Mouse (Mus musculus) liver, embryonic 16.5 days (tissue): ENCODE data around the gene Krt222. TPM values are rescaled to one million over a fixed set of nuclear protein-coding genes. Genes with fewer than 3 reads are reported as not detected.

Experiments used
- ATAC-seq: fragments of 200-750 bp; cut with Nextera tagmentation; 2 replicates; pipeline ENCODE4 v1.8.0; 2017; ENCODE audit warnings: low read depth, mild to moderate bottlenecking, moderate number of reproducible peaks, moderate library complexity
- H3K27ac ChIP-seq: fragments of 300-500 bp; sonication (generic); 2 replicates; pipeline ENCODE4 v1.5.1; 2014; ENCODE audit warnings: mild to moderate bottlenecking, low read length
- H3K27me3 ChIP-seq: fragments of 300-500 bp; sonication (generic); 2 replicates; pipeline ENCODE4 v1.6.1; 2014; ENCODE audit warnings: low read depth, low read length, mixed read lengths; ENCODE audit not compliant: control insufficient read depth, insufficient read depth
- H3K36me3 ChIP-seq: fragments of 300-500 bp; sonication (generic); 2 replicates; pipeline ENCODE4 v1.6.1; 2014; ENCODE audit warnings: mild to moderate bottlenecking; ENCODE audit not compliant: control insufficient read depth, insufficient read depth
- H3K4me1 ChIP-seq: fragments of 300-500 bp; sonication (generic); 2 replicates; pipeline ENCODE4 v1.6.1; 2014; ENCODE audit warnings: low read depth, low read length, mixed read lengths; ENCODE audit not compliant: control insufficient read depth
- H3K4me2 ChIP-seq: fragments of 300-500 bp; sonication (generic); 2 replicates; pipeline ENCODE4 v1.6.1; 2014; ENCODE audit warnings: low read depth, low read length, mixed read lengths
- H3K4me3 ChIP-seq: fragments of 300-500 bp; sonication (generic); 2 replicates; pipeline ENCODE4 v1.5.1; 2014; ENCODE audit warnings: low read depth, mild to moderate bottlenecking, low read length
- H3K9ac ChIP-seq: fragments of 300-500 bp; sonication (generic); 2 replicates; pipeline ENCODE4 v1.6.1; 2014; ENCODE audit warnings: low read depth, low read length
- H3K9me3 ChIP-seq: fragments of 300-500 bp; sonication (generic); replicated peaks from 2 replicates; pipeline ENCODE4 v1.6.1; 2016; ENCODE audit warnings: low read length; ENCODE audit not compliant: control insufficient read depth
- WGBS: fragments of 180-500 bp; shearing (Covaris S2); extraction: QIAGEN DNeasy Blood & Tissue Kit; methylation state at CpG from one replicate; pipeline ENCODE4 v1.1.7; 2014; ENCODE audit not compliant: insufficient replicate concordance; 5-methylcytosine and 5-hydroxymethylcytosine counted together
- polyA plus RNA-seq: library from polyadenylated mRNA; unstranded; fragments of >200 nt; fragmentation: Nextera tagmentation; extraction: Ambion mirVana; gene quantifications from 2 replicates; pipeline ENCODE4 v1.2.1, GENCODE M21; 2015

The Krt222 gene
- polyA plus RNA-seq = 0.13 and 0.31 TPM in 2 replicates

DNA sequence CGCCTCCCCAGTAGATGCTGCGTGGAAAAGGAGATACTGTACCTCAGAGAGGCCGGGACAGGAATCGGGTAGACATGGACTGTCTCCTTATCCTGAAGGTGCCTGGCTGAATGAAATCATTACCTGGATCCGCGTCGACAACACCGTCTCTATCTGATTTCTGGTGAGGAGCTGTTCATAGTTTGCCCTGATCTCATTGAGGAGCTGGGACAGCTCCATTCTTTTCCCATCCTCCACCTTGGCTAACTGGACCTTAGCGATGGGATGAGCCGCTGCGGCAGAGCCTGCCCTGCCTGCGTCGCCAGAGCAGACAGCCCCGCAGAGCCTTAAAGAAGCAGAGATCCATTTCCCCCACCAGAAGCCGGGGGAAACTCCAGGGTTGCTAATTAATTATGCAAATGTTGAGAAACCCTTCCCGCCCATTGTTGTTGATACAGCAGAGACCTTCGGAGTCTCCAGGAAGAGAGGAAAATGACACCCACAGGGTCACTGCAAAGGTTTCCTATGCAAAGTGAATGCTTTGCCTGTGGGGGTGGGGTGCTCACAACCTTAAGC, at the start of gene Krt222:
Gene Krt222 (minus strand): TSS at position 266 of the 555 bp plus-strand sequence.
- no peak for ATAC-seq
- H3K27me3 ChIP-seq = no peaks in the 10 kb centered on the region; the same call in 1 of the 2 replicates
- H3K4me3 ChIP-seq = peak within 1 kb of the TSS; percentile 7; the same call in 1 of the 2 replicates
- no peak within 1 kb of the TSS for H3K9ac ChIP-seq
- H3K36me3 ChIP-seq = no peaks in the 10 kb centered on the region
- H3K4me2 ChIP-seq = peak within 1 kb of the TSS; percentile 25
- no peaks in the 10 kb centered on the region for H3K9me3 ChIP-seq
- H3K4me1 ChIP-seq = no peaks in the 10 kb centered on the region
- WGBS = 12% methylated on average over 17 of the region's 17 CpGs
- H3K27ac ChIP-seq = no peak within 1 kb of the TSS

DNA sequence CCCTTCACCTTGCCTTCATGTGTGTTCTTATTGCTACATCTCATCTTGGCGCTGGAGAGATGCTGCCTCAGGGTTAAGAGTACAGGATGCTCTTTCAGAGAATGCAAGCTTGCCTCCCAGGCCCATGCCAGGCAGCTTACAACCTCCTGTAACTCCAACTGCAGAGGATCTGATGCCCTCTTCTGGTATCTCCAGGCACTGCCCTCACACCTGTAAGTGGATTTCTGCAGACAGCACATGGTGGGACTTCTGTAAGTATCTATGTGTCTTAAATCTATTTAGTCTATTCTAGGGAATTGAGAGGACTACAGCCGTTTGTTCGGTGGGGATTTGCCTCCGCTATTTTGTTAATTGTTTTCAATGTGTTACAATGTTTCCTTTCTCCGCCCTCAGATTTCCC, 49.0 kb upstream of the Krt222 start:
- 53% methylated on average over 5 of the region's 5 CpGs for WGBS
- Histone ChIP-seq H3K36me3 (no peaks in the 10 kb centered on the region), H3K9ac (no peak overlapping the region), H3K9me3 (no peaks in the 10 kb centered on the region), H3K4me1 (no peaks in the 10 kb centered on the region), H3K27ac (no peak overlapping the region), H3K4me2 (no peak overlapping the region), H3K4me3 (no peak overlapping the region), H3K27me3 (no peaks in the 10 kb centered on the region)
- ATAC-seq = no peak

- no peak within 1 kb of the TSS for H3K27ac ChIP-seq
- no peak within 1 kb of the TSS for H3K4me2 ChIP-seq
These were observed 41.0 kb upstream of the Krt222 start, which contains the start of gene Krt24 for GRCm38 (mm10) chr11:99284833-99285312. Krt24 (minus strand) TSS chr11:99285262.

GRCm38 (mm10) chr11:99284011-99284410, 40.1 kb upstream of the Krt222 start:
- no peak overlapping the region for H3K4me2 ChIP-seq
- no peaks in the 10 kb centered on the region for H3K9me3 ChIP-seq
- H3K36me3 ChIP-seq = no peaks in the 10 kb centered on the region
- H3K4me1 ChIP-seq = no peaks in the 10 kb centered on the region
- 65% methylated on average over 5 of the region's 5 CpGs for WGBS
- no peak overlapping the region for H3K9ac ChIP-seq
- H3K27ac ChIP-seq = no peak overlapping the region
- ATAC-seq = no peak
- H3K27me3 ChIP-seq = no peaks in the 10 kb centered on the region; the same call in 1 of the 2 replicates
- H3K4me3 ChIP-seq = no peak overlapping the region

More at GRCm38 (mm10) chr11:99284833-99285312, 41.0 kb upstream of the Krt222 start, which contains the start of gene Krt24:
- Histone ChIP-seq H3K4me1 (no peaks in the 10 kb centered on the region), H3K36me3 (no peaks in the 10 kb centered on the region), H3K27me3 (no peaks in the 10 kb centered on the region; the same call in 1 of the 2 replicates), H3K4me3 (no peak within 1 kb of the TSS), H3K9me3 (no peaks in the 10 kb centered on the region), H3K9ac (no peak within 1 kb of the TSS)
- ATAC-seq = no peak
- 49% methylated on average over 11 of the region's 11 CpGs for WGBS

GRCm38 (mm10) chr11:99283334-99283733, 39.4 kb upstream of the Krt222 start:
- 30% methylated on average over 4 of the region's 4 CpGs for WGBS
- Histone ChIP-seq H3K4me2 (no peak overlapping the region), H3K27ac (no peak overlapping the region), H3K9ac (no peak overlapping the region), H3K4me3 (no peak overlapping the region), H3K4me1 (no peaks in the 10 kb centered on the region), H3K36me3 (no peaks in the 10 kb centered on the region), H3K27me3 (no peaks in the 10 kb centered on the region; the same call in 1 of the 2 replicates), H3K9me3 (no peaks in the 10 kb centered on the region)
- no peak for ATAC-seq

- no peak overlapping the region for H3K4me3 ChIP-seq
- no peaks in the 10 kb centered on the region for H3K9me3 ChIP-seq
- no peak for ATAC-seq
- H3K4me2 ChIP-seq = no peak overlapping the region
- H3K4me1 ChIP-seq = no peaks in the 10 kb centered on the region
- WGBS = 75% methylated on average over 9 of the region's 9 CpGs
- no peaks in the 10 kb centered on the region; the same call in 1 of the 2 replicates for H3K27me3 ChIP-seq
- no peak overlapping the region for H3K9ac ChIP-seq
- H3K36me3 ChIP-seq = no peaks in the 10 kb centered on the region
- H3K27ac ChIP-seq = no peak overlapping the region
These were observed 37.2 kb upstream of the Krt222 start for GRCm38 (mm10) chr11:99281116-99281515.

DNA sequence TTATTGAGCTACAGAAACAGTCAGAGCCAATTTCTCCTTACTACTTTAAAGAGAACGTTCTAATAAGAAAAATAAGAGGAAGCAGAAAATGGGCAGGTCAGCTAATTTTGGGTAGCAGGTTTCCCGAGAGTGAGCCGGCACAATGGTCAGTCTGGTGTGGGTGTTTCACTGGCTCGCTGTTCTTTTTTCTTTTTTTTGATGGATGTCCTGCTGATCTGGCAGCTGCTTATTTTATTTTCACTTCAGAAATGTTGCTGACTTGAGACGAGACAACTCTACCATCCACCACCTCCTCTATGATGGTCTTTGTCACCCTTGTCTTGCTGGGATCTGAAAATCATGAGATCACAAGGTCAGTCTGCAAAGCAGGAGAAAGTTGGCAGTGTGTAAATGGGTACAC, 36.1 kb upstream of the Krt222 start:
- Histone ChIP-seq H3K27me3 (no peaks in the 10 kb centered on the region; the same call in 1 of the 2 replicates), H3K36me3 (no peaks in the 10 kb centered on the region), H3K4me3 (no peak overlapping the region), H3K9me3 (no peaks in the 10 kb centered on the region), H3K9ac (no peak overlapping the region), H3K4me2 (no peak overlapping the region), H3K4me1 (no peaks in the 10 kb centered on the region), H3K27ac (no peak overlapping the region)
- ATAC-seq = no peak
- 39% methylated on average over 5 of the region's 5 CpGs for WGBS

- ATAC-seq = no peak
- no peaks in the 10 kb centered on the region for H3K36me3 ChIP-seq
- no peaks in the 10 kb centered on the region for H3K9me3 ChIP-seq
- no peak overlapping the region for H3K4me3 ChIP-seq
- H3K27ac ChIP-seq = no peak overlapping the region
- 45% methylated on average over 7 of the region's 7 CpGs for whole genome bisulfite sequencing
- no peaks in the 10 kb centered on the region for H3K4me1 ChIP-seq
- H3K4me2 ChIP-seq = no peak overlapping the region
- no peak overlapping the region for H3K9ac ChIP-seq
- H3K27me3 ChIP-seq = no peaks in the 10 kb centered on the region
These were observed 32.9 kb upstream of the Krt222 start for GRCm38 (mm10) chr11:99276786-99277185.

- Histone ChIP-seq H3K4me2 (no peak overlapping the region), H3K9ac (no peak overlapping the region), H3K27me3 (no peaks in the 10 kb centered on the region), H3K4me3 (no peak overlapping the region), H3K4me1 (no peaks in the 10 kb centered on the region), H3K36me3 (no peaks in the 10 kb centered on the region), H3K27ac (no peak overlapping the region), H3K9me3 (no peaks in the 10 kb centered on the region)
- WGBS = 46% methylated on average over 6 of the region's 6 CpGs
- ATAC-seq = peak; percentile 84
These were observed 31.7 kb upstream of the Krt222 start for GRCm38 (mm10) chr11:99275624-99276023.
